Mouse (Mus musculus): ENCODE data around the gene Focad. TPM values are rescaled to one million over a fixed set of nuclear protein-coding genes. Genes with fewer than 3 reads are reported as not detected.

Gene Focad
- 17.6 and 18.1 TPM in 2 replicates for polyA plus RNA-seq (2016; fragmentation: Nextera tagmentation; extraction: Ambion mirVana)

DNA sequence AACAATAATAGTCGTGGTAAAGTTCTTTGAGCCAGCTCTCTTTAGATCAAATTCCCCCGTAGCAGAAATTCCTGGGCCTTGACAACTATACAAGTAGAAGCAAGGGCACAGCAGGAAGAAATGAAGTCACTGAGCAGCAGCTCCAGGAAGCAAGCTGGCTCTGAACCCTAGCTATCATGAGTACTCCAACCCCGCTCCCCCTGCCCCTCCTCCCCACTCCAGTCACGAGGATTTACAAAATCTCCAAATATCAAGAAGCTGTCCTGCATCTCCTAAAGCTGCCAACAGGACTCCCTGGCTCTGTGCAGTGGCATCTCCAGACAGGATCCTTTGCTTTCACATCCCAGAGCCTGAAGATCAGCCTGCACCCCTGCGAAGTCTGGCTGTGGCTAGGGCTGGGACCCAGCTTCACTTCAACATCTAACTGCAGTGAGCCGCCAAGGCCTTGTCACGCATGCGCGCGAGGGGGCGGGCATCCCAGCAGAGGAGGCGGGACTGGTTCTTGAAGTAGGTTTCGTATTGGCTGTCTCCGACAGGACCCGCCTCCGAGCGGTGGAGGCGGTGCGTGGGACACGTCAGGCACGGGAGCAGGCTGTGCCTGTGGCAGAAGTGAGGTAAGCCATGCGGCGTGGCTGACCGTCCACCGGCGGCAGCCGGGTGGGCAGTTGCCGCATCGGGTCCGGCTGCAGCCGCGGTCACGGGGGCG lies at the start of gene Focad:
Focad (plus strand) TSS at position 568 of the 706 bp plus-strand sequence.
- WGBS, result under 1% methylated on average over 34 of the region's 34 CpGs
- peak within 1 kb of the TSS; percentile 68 for H3K4me3 ChIP-seq
- peaks cover 15% of the 10 kb centered on the region for H3K4me1 ChIP-seq
- H3K9me3 ChIP-seq (replicated peaks), result no peaks in the 10 kb centered on the region
- H3K27ac ChIP-seq (replicated peaks), result peak within 1 kb of the TSS; percentile 83
- DNase-seq (ENCODE audit: low spot score), result peak; percentile 98
- no peaks in the 10 kb centered on the region for H3K27me3 ChIP-seq (ENCODE audit: low read depth, poor library complexity, severe bottlenecking)
- H3K36me3 ChIP-seq, result no peaks in the 10 kb centered on the region

GRCm38 (mm10) chr4:88045151-88045550 lies 49.3 kb upstream of the Focad start:
- H3K27me3 ChIP-seq (ENCODE audit: low read depth, poor library complexity, severe bottlenecking), result no peaks in the 10 kb centered on the region
- no peaks in the 10 kb centered on the region for H3K9me3 ChIP-seq (replicated peaks)
- no peaks in the 10 kb centered on the region; the same call in 1 of the 2 replicates for H3K4me1 ChIP-seq
- no peaks in the 10 kb centered on the region for H3K36me3 ChIP-seq
- no peak overlapping the region for H3K27ac ChIP-seq (replicated peaks)
- WGBS, result 90% methylated on average over 4 of the region's 4 CpGs
- DNase-seq (ENCODE audit: low spot score), result no peak
- no peak overlapping the region for H3K4me3 ChIP-seq

- no peaks in the 10 kb centered on the region for H3K27me3 ChIP-seq (ENCODE audit: low read depth, poor library complexity, severe bottlenecking)
- no peaks in the 10 kb centered on the region for H3K9me3 ChIP-seq (replicated peaks)
- no peak overlapping the region for H3K27ac ChIP-seq (replicated peaks)
- 82% methylated on average over 8 of the region's 8 CpGs for WGBS
- no peaks in the 10 kb centered on the region; the same call in 1 of the 2 replicates for H3K4me1 ChIP-seq
- H3K36me3 ChIP-seq, result no peaks in the 10 kb centered on the region
- no peak for DNase-seq (ENCODE audit: low spot score)
- H3K4me3 ChIP-seq, result no peak overlapping the region
These were observed 48.1 kb upstream of the Focad start for GRCm38 (mm10) chr4:88046280-88046679.

- no peaks in the 10 kb centered on the region for H3K27me3 ChIP-seq (ENCODE audit: low read depth, poor library complexity, severe bottlenecking)
- 88% methylated on average over 2 of the region's 2 CpGs for WGBS
- H3K9me3 ChIP-seq (replicated peaks), result no peaks in the 10 kb centered on the region
- no peaks in the 10 kb centered on the region for H3K36me3 ChIP-seq
- H3K4me1 ChIP-seq, result peaks cover 16% of the 10 kb centered on the region
- H3K4me3 ChIP-seq, result no peak overlapping the region
- peak overlapping the region; percentile 13; the same call in 1 of the 2 replicates for H3K27ac ChIP-seq (replicated peaks)
- no peak for DNase-seq (ENCODE audit: low spot score)
These were observed 19.0 kb upstream of the Focad start for GRCm38 (mm10) chr4:88075388-88075787.

DNA sequence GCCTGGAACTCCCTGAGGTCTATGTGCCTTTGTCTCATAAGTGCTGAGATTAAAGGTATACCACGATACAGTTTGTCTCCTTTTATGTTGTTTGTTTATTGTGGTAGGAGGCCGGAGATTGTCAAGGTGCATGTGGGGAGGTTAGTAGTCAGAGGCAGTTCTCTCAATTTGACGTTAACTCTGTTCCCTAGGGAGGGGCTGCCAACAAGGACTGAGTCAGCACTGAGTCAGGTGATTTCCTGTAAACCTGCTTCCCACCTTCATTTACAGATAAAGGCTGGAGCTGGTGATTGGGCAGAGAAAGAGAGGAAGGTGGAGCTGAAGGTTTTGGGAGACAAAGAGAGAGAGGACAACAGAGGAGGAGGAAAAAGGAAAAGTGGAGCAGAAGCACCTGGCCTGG lies 15.4 kb upstream of the Focad start:
- 76% methylated on average over 3 of the region's 3 CpGs for WGBS
- no peak overlapping the region for H3K4me3 ChIP-seq
- DNase-seq (ENCODE audit: low spot score), result no peak

DNA sequence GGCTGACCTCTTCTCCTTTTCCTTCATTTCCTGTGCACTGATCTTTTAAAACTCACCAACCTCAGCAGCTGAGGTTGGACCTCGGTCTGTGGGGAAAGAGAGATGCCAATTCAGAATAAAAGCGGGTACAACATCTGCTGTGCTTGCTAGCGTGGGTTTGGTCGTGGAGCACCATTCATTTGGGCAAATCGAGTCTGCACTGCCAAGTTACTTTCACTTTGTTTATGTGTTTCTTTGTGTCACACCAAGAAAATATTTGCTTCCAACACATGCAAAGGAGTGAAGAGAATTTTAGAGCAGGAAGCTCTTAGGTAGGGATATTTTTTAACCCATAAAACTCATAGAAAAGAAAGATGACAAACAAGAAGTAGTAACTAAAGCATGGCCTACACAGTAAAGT lies 13.0 kb upstream of the Focad start:
- Histone ChIP-seq H3K4me3 (no peak overlapping the region), H3K9me3 (replicated peaks) (no peaks in the 10 kb centered on the region), H3K4me1 (peaks cover 10% of the 10 kb centered on the region), H3K27ac (replicated peaks) (no peak overlapping the region), H3K27me3 (ENCODE audit: low read depth, poor library complexity, severe bottlenecking) (no peaks in the 10 kb centered on the region), H3K36me3 (no peaks in the 10 kb centered on the region)
- WGBS, result 82% methylated on average over 5 of the region's 5 CpGs
- no peak for DNase-seq (ENCODE audit: low spot score)

More for the DNA sequence above, 15.4 kb upstream of the Focad start:
- Histone ChIP-seq H3K27me3 (ENCODE audit: low read depth, poor library complexity, severe bottlenecking) (no peaks in the 10 kb centered on the region), H3K27ac (replicated peaks) (no peak overlapping the region), H3K9me3 (replicated peaks) (no peaks in the 10 kb centered on the region), H3K36me3 (no peaks in the 10 kb centered on the region), H3K4me1 (peaks cover 16% of the 10 kb centered on the region)

DNA sequence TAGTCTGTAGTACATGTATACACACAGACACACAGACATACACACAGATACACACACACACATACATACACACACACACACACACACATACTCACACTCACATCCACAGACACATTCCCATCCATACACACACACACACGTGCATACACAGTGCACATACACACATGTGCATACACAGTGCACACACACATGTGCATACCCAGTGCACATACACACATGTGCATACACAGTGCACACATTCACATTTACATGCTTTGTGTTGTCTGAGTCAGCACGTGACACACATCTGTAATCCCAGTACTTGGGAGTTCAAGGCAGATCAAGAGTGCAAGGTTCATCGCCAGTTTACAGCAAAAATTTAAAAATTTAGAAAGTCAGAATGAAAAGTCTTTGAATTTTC lies 12.5 kb upstream of the Focad start:
- H3K27me3 ChIP-seq (ENCODE audit: low read depth, poor library complexity, severe bottlenecking), result no peaks in the 10 kb centered on the region

GRCm38 (mm10) chr4:88082381-88082780 lies 12.0 kb upstream of the Focad start:
- Histone ChIP-seq H3K27ac (replicated peaks) (no peak overlapping the region), H3K27me3 (ENCODE audit: low read depth, poor library complexity, severe bottlenecking) (no peaks in the 10 kb centered on the region), H3K9me3 (replicated peaks) (no peaks in the 10 kb centered on the region), H3K4me1 (0 out of 2 replicates have a peak, but pooled peaks cover under 1% of the 10 kb centered on the region), H3K36me3 (no peaks in the 10 kb centered on the region), H3K4me3 (no peak overlapping the region)
- no peak for DNase-seq (ENCODE audit: low spot score)
- 88% methylated on average over 4 of the region's 4 CpGs for WGBS

More for the DNA sequence above, 12.5 kb upstream of the Focad start:
- H3K27ac ChIP-seq (replicated peaks), result no peak overlapping the region
- no peak overlapping the region for H3K4me3 ChIP-seq
- WGBS, result 91% methylated on average over 3 of the region's 3 CpGs
- no peaks in the 10 kb centered on the region for H3K9me3 ChIP-seq (replicated peaks)
- peaks cover 5% of the 10 kb centered on the region for H3K4me1 ChIP-seq
- DNase-seq (ENCODE audit: low spot score), result no peak
- no peaks in the 10 kb centered on the region for H3K36me3 ChIP-seq

GRCm38 (mm10) chr4:88083781-88084180 lies 10.6 kb upstream of the Focad start:
- 72% methylated on average over 3 of the region's 3 CpGs for WGBS

DNA sequence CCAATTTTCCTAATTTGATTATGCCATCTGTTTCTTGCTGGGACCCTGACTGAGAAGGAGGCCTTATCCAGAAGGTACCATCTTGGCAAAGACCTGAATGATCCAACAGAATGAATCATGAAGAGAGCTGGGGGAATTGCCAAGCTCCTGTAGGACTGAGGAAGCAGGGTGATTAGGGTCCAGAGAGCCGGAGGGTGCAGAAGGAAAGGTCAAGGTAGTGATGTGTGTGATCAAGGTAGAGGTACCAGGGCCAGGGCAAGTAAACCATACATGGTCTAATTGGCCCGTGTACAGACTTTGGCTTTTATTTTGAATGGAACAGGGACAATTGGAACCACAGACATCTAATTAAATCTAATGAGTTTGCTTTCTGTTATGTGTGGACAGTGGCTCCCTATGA lies 4.1 kb upstream of the Focad start:
- WGBS, result 91% methylated on average over 2 of the region's 2 CpGs
- Histone ChIP-seq H3K27me3 (ENCODE audit: low read depth, poor library complexity, severe bottlenecking) (no peaks in the 10 kb centered on the region), H3K27ac (replicated peaks) (no peak overlapping the region), H3K9me3 (replicated peaks) (no peaks in the 10 kb centered on the region), H3K4me1 (peaks cover 15% of the 10 kb centered on the region), H3K4me3 (no peak overlapping the region), H3K36me3 (no peaks in the 10 kb centered on the region)
- no peak for DNase-seq (ENCODE audit: low spot score)

More at GRCm38 (mm10) chr4:88083781-88084180, 10.6 kb upstream of the Focad start:
- no peak overlapping the region for H3K4me3 ChIP-seq
- H3K27me3 ChIP-seq (ENCODE audit: low read depth, poor library complexity, severe bottlenecking), result no peaks in the 10 kb centered on the region
- no peak overlapping the region for H3K27ac ChIP-seq (replicated peaks)
- no peaks in the 10 kb centered on the region for H3K4me1 ChIP-seq
- DNase-seq (ENCODE audit: low spot score), result no peak
- no peaks in the 10 kb centered on the region for H3K36me3 ChIP-seq
- no peaks in the 10 kb centered on the region for H3K9me3 ChIP-seq (replicated peaks)

GRCm38 (mm10) chr4:88094768-88095420 lies 465 bp downstream of the Focad start:
- no peaks in the 10 kb centered on the region for H3K27me3 ChIP-seq (ENCODE audit: low read depth, poor library complexity, severe bottlenecking)
- H3K27ac ChIP-seq (replicated peaks), result peak overlapping the region; percentile 83
- no peaks in the 10 kb centered on the region for H3K36me3 ChIP-seq
- H3K9me3 ChIP-seq (replicated peaks), result no peaks in the 10 kb centered on the region
- DNase-seq (ENCODE audit: low spot score), result no peak
- WGBS, result under 1% methylated on average over 30 of the region's 30 CpGs
- H3K4me3 ChIP-seq, result peak overlapping the region; percentile 68
- H3K4me1 ChIP-seq, result peaks cover 15% of the 10 kb centered on the region

GRCm38 (mm10) chr4:88095693-88096092 lies 1.3 kb downstream of the Focad start:
- H3K36me3 ChIP-seq, result no peaks in the 10 kb centered on the region
- no peak overlapping the region for H3K4me3 ChIP-seq
- no peaks in the 10 kb centered on the region for H3K27me3 ChIP-seq (ENCODE audit: low read depth, poor library complexity, severe bottlenecking)
- peaks cover 15% of the 10 kb centered on the region for H3K4me1 ChIP-seq
- WGBS, result 82% methylated on average over 2 of the region's 2 CpGs
- H3K9me3 ChIP-seq (replicated peaks), result no peaks in the 10 kb centered on the region
- H3K27ac ChIP-seq (replicated peaks), result no peak overlapping the region
- DNase-seq (ENCODE audit: low spot score), result no peak

GRCm38 (mm10) chr4:88108585-88108984 lies 14.2 kb downstream of the Focad start:
- no peak for DNase-seq (ENCODE audit: low spot score)
- H3K27ac ChIP-seq (replicated peaks), result no peak overlapping the region
- 88% methylated on average over 3 of the region's 3 CpGs for WGBS
- H3K4me3 ChIP-seq, result no peak overlapping the region
- no peaks in the 10 kb centered on the region for H3K36me3 ChIP-seq
- no peaks in the 10 kb centered on the region for H3K9me3 ChIP-seq (replicated peaks)
- H3K4me1 ChIP-seq, result no peaks in the 10 kb centered on the region
- H3K27me3 ChIP-seq (ENCODE audit: low read depth, poor library complexity, severe bottlenecking), result no peaks in the 10 kb centered on the region
